Mouse (Mus musculus): Measurements from ENCODE around the gene Map1lc3b. TPM values are rescaled to one million over a fixed set of nuclear protein-coding genes. Genes with fewer than 3 reads are reported as not detected.

Map1lc3b gene
- polyA plus RNA-seq, 1 experiment from 2014 or later = 351 TPM

GRCm38 (mm10) chr8:121647511-121648215 lies 57.5 kb downstream of the Map1lc3b start:
- H3K4me3 ChIP-seq (replicated peaks) = 0 out of 2 replicates have a peak overlapping the region, but pooled peaks have one; percentile 85
- 71% methylated on average over 12 of the region's 12 CpGs for WGBS
- no peak for ATAC-seq (ENCODE audit: low FRiP score)
- H3K9ac ChIP-seq (replicated peaks) = no peak overlapping the region
- no peaks in the 10 kb centered on the region for H3K36me3 ChIP-seq
- peak overlapping the region; percentile 90 for H3K4me2 ChIP-seq
- H3K4me1 ChIP-seq = peaks cover 90% of the 10 kb centered on the region
- no peaks in the 10 kb centered on the region for H3K27me3 ChIP-seq (replicated peaks)
- H3K9me3 ChIP-seq (replicated peaks) = no peaks in the 10 kb centered on the region
- no peak overlapping the region for H3K27ac ChIP-seq (replicated peaks)

Other genes starting within 250 kb of the Map1lc3b start
- not detected in 2 replicates for gene 1700018B08Rik, start 46.0 kb upstream of the Map1lc3b start, polyA plus RNA-seq (2015; fragmentation: Nextera tagmentation; extraction: Ambion mirVana)
- gene Fbxo31, start 11.6 kb upstream of the Map1lc3b start, polyA plus RNA-seq (2015; fragmentation: Nextera tagmentation; extraction: Ambion mirVana) = 38.3 and 44.2 TPM in 2 replicates
- gene Zcchc14, start 62.5 kb downstream of the Map1lc3b start, polyA plus RNA-seq (2015; fragmentation: Nextera tagmentation; extraction: Ambion mirVana) = 16.7 and 21.3 TPM in 2 replicates
- gene Jph3, start 139.3 kb downstream of the Map1lc3b start, polyA plus RNA-seq (2015; fragmentation: Nextera tagmentation; extraction: Ambion mirVana) = 107 and 133 TPM in 2 replicates
- 44.4 and 44.5 TPM in 2 replicates for gene Klhdc4, start 239.2 kb downstream of the Map1lc3b start, polyA plus RNA-seq (2015; fragmentation: Nextera tagmentation; extraction: Ambion mirVana)